Mouse (Mus musculus) bone marrow macrophage, adult 2 months (primary cell): ENCODE results near the gene Dyx1c1.

Experiments used
- CTCF ChIP-seq: IDR thresholded peaks from 2 replicates; pipeline ENCODE4 v1.5.1; 2012; ENCODE audit warnings: low read depth, mild to moderate bottlenecking, low read length, moderate library complexity
- POLR2A ChIP-seq: IDR thresholded peaks from 2 replicates; pipeline ENCODE4 v1.6.1; 2012; ENCODE audit warnings: mild to moderate bottlenecking, low read depth, low read length, borderline replicate concordance

- TF ChIP-seq POLR2A (no peak), CTCF (no peak)
Observed at GRCm38 (mm10) chr9:72944286-72944685, 14.3 kb upstream of the Dyx1c1 start.
